Mouse (Mus musculus): Measurements from ENCODE around the gene Gpha2.

Gpha2 gene

GRCm38 (mm10) chr19:6241274-6242107, 15.3 kb downstream of the Gpha2 start, which contains the start of gene Atg2a:
Gene Atg2a (plus strand): TSS chr19:6241668.
- in situ Hi-C loops (cut with MboI, MseI) = no loop called here

- in situ Hi-C loops (cut with MboI, MseI) = no loop called here
These were observed 16.1 kb downstream of the Gpha2 start for GRCm38 (mm10) chr19:6242281-6242680.

- in situ Hi-C loops (cut with MboI, MseI) = no loop called here
These were observed 17.0 kb downstream of the Gpha2 start for GRCm38 (mm10) chr19:6243226-6243625.

GRCm38 (mm10) chr19:6245806-6246205, 19.6 kb downstream of the Gpha2 start:
- in situ Hi-C loops (cut with MboI, MseI) = no loop called here

- in situ Hi-C loops (cut with MboI, MseI) = no loop called here
These were observed 21.5 kb downstream of the Gpha2 start for GRCm38 (mm10) chr19:6247526-6248300.

- in situ Hi-C loops (cut with MboI, MseI) = no loop called here
These were observed 26.8 kb downstream of the Gpha2 start for GRCm38 (mm10) chr19:6253021-6253420.

GRCm38 (mm10) chr19:6260428-6260827, 34.2 kb downstream of the Gpha2 start:
- in situ Hi-C loops (cut with MboI, MseI) = loop anchor here (5.0 kb wide), 1 partner anchor 47 kb away; the partner anchor contains the start of gene Cdc42bpg

- in situ Hi-C loops (cut with MboI, MseI) = loop anchor here (5.0 kb wide), 1 partner anchor 46 kb away; the partner anchor contains the start of gene Cdc42bpg
These were observed 34.8 kb downstream of the Gpha2 start for GRCm38 (mm10) chr19:6260946-6261345.

- in situ Hi-C loops (cut with MboI, MseI) = loop anchor here (5.0 kb wide), 1 partner anchor 46 kb away; the partner anchor contains the start of gene Cdc42bpg
These were observed 35.2 kb downstream of the Gpha2 start for GRCm38 (mm10) chr19:6261379-6261778.

GRCm38 (mm10) chr19:6262222-6262621, 36.0 kb downstream of the Gpha2 start:
- in situ Hi-C loops (cut with MboI, MseI) = loop anchor here (5.0 kb wide), 1 partner anchor 45 kb away; the partner anchor contains the start of gene Cdc42bpg

GRCm38 (mm10) chr19:6262839-6263433, 36.8 kb downstream of the Gpha2 start:
- in situ Hi-C loops (cut with MboI, MseI) = loop anchor here (5.0 kb wide), 1 partner anchor 44 kb away; the partner anchor contains the start of gene Cdc42bpg

- in situ Hi-C loops (cut with MboI, MseI) = loop anchor here (5.0 kb wide), 1 partner anchor 43 kb away; the partner anchor contains the start of gene Cdc42bpg
These were observed 38.0 kb downstream of the Gpha2 start for GRCm38 (mm10) chr19:6264200-6264599.

- in situ Hi-C loops (cut with MboI, MseI) = loop anchor here (5.0 kb wide), 1 partner anchor 42 kb away; the partner anchor contains the start of gene Cdc42bpg
These were observed 38.8 kb downstream of the Gpha2 start for GRCm38 (mm10) chr19:6264945-6265344.

GRCm38 (mm10) chr19:6265727-6266182, 39.6 kb downstream of the Gpha2 start:
- in situ Hi-C loops (cut with MboI, MseI) = no loop called here

GRCm38 (mm10) chr19:6267306-6268169, 41.4 kb downstream of the Gpha2 start:
- in situ Hi-C loops (cut with MboI, MseI) = no loop called here

GRCm38 (mm10) chr19:6268170-6268528, 42.0 kb downstream of the Gpha2 start:
- in situ Hi-C loops (cut with MboI, MseI) = no loop called here

- in situ Hi-C loops (cut with MboI, MseI) = no loop called here
These were observed 42.5 kb downstream of the Gpha2 start for GRCm38 (mm10) chr19:6268670-6269132.

GRCm38 (mm10) chr19:6269798-6270475, 43.8 kb downstream of the Gpha2 start:
- in situ Hi-C loops (cut with MboI, MseI) = no loop called here

GRCm38 (mm10) chr19:6270661-6271060, 44.5 kb downstream of the Gpha2 start:
- in situ Hi-C loops (cut with MboI, MseI) = no loop called here

GRCm38 (mm10) chr19:6271206-6271605, 45.0 kb downstream of the Gpha2 start:
- in situ Hi-C loops (cut with MboI, MseI) = no loop called here

All from T-helper 1 cell (primary cell).